Mouse (Mus musculus): ENCODE measurements at regions not wholly inside any gene's neighbourhood (a gene's known extent, or its start where the extent isn't known, plus 50 kb on each side); places are given as distances from the start of the nearest gene placed in this dataset.

DNA sequence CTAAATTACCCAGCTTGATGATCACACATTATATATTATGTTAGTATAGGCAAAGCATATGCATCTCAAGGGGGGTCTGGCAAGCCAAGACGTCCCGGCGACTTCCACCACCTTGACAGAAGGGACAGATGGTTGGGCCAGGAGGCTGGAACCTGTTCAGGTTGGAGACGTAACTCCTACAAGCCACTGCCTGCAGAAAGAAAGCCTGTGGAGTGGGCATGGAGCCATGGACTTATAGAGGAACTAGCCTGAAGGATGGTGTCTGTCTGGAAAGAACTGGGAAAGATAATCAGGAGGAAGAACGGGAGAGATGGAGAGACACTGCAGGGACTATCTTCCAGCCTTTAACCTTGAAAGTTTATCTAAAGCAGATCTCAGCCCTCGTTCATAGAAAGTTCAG lies 66.9 kb upstream of the Kcnj6 start:
- no peak for TF ChIP-seq E2F4 (IDR thresholded peaks at IDR 0.05; ENCODE audit: insufficient replicate concordance, low read depth, low read length)
- no peak for TF ChIP-seq CTCF (conservative IDR thresholded peaks at IDR 0.05 in 1 of 2, IDR thresholded peaks at IDR 0.05 in 1 of 2; ENCODE audit: low read depth in 2 of 2, low read length in 2 of 2)
- no peak for TF ChIP-seq UBTF (IDR thresholded peaks at IDR 0.05; ENCODE audit: low read depth, low read length)
- TF ChIP-seq EP300 (IDR thresholded peaks at IDR 0.05; ENCODE audit: low read length) = no peak
- no peak for TF ChIP-seq SMC3 (IDR thresholded peaks at IDR 0.05; ENCODE audit: low read depth, low read length)
- TF ChIP-seq HCFC1 (IDR thresholded peaks at IDR 0.05; ENCODE audit: low read depth, low read length) = no peak
